Mouse (Mus musculus): ENCODE measurements around the gene Dnajc16.

Gene Dnajc16

DNA sequence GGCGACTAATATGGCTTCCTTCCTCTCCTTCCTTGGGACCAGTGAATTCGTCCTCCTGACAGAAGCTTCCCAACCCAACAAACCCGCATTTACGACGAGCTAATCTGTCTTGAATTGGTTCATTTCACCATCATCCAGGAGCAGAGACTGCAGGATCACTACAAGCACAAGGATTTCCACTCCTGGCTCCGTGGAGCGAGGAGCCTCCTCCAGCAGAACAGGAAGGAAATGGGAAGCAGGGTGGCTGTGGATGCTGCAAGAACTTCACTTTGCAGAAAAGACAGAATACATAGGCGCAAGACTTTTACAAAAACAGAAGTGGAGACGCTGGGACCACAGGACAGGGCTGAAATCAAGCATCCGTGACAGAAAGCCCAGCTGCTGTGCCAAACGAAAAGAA, 66.1 kb downstream of the Dnajc16 start:
- no peak for DNase-seq (ENCODE audit: low spot score)

DNA sequence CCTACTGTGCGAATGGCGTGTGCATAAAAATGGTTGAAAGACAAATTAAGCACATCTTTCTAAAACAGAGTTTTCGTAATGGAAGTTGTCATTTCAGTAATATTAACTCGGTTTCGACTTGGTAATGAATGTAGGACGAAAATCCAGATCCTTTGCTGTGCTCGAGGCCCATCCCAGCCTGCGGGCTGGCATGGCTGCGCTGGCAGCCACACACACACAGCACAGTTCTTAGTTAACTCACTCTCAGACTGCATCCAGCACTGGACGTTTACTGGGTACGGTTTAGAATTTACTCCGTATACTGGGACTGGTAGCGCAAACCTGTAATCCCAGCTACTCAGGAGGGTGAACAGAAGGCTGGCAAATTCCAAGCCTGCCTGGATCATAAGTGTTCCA, 67.1 kb downstream of the Dnajc16 start:
- DNase-seq (ENCODE audit: low spot score), result peak; percentile 26

GRCm38 (mm10) chr4:141722731-141723672, 67.7 kb downstream of the Dnajc16 start, which contains the start of gene Ddi2:
Gene Ddi2 (minus strand): TSS chr4:141723419.
- peak; percentile 94 for DNase-seq (ENCODE audit: low spot score)

- DNase-seq (ENCODE audit: low spot score), result no peak
Observed at GRCm38 (mm10) chr4:141721961-141722360, 68.8 kb downstream of the Dnajc16 start.

GRCm38 (mm10) chr4:141720761-141721523, 69.8 kb downstream of the Dnajc16 start:
- DNase-seq (ENCODE audit: low spot score), result no peak

- DNase-seq (ENCODE audit: low spot score), result no peak
Observed at GRCm38 (mm10) chr4:141719304-141719703, 71.4 kb downstream of the Dnajc16 start.

DNA sequence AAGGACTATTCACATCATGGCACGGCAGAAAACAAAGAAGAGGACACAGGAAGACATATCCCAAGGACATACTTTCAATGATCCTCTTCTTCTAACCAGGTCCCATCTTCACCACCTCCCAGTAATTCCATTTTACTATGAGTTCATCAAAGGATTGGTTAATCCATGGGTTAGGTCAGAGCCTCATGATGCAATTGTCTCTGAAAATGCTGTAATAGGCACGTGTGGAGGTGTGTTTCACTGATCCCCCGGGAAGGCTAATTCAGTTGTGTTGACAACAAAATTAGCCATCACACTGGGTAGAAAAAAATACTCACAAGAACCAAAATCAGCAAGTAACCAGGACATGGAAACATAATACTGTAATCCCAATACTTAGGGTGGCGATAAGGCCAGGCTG, 73.1 kb downstream of the Dnajc16 start:
- peak; percentile 46 for DNase-seq (ENCODE audit: low spot score)

GRCm38 (mm10) chr4:141715027-141715426, 75.7 kb downstream of the Dnajc16 start:
- DNase-seq (ENCODE audit: low spot score), result no peak

DNA sequence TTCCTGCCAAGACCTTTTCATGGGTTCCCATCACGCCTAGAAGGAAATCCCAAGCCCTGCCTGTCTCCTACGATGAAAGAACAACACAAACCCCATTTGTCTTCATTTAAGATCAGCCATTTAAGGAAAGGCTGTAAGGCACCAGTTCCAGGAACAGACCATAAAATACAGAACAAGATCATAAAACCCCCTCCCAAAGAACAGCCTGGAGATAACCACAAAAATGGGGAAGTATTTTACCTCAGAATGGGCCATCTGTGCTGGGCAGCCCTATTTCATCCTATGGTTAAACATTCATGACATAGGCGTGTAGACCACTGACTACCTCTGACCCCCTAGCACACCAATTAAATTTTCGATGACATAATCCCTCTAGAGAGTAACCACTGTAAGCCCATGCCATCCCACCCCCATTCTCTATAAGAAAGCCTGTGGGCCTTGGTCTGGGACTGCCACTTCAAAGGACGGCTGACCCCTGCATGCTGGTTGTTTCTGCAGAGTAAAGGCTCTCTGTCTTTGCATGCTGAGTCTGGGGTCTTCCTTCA, 77.1 kb downstream of the Dnajc16 start:
- DNase-seq (ENCODE audit: low spot score), result no peak

DNA sequence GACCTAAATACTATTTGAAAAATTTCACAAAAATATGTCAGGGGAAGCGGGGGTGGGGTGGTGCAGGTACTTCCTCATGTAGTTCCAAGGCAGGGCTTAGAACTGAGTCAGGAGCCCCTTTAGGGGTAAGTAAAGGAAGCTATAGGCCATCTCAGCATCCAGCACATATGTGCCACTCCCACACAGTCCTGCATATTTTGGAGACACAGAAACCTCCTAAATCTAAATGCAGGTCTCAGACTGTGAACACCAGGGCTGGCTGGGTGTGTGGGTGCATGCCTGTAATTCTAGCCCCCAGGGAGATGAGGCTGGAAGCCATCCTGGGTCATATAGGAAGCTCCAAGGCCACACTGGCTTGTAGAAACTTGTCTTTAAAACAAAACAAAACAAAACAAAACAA, 79.5 kb downstream of the Dnajc16 start:
- no peak for DNase-seq (ENCODE audit: low spot score)

All from MN1 (cell line).